Mouse (Mus musculus) erythroblast, adult 5-6 weeks (primary cell): Measurements from ENCODE around the gene Vmn2r16. TPM values are rescaled to one million over a fixed set of nuclear protein-coding genes. Genes with fewer than 3 reads are reported as not detected.

Source experiments
- ATAC-seq: replicated peaks from 2 replicates; pipeline ENCODE4 v1.8.0; 2016; ENCODE audit warnings: moderate number of reproducible peaks, mild to moderate bottlenecking, moderate TSS enrichment, inconsistent platforms; ENCODE audit not compliant: poor library complexity, low FRiP score, severe bottlenecking
- total RNA-seq, 2 experiments: library from RNA; stranded (forward) in 1 of 2; stranded (reverse) in 1 of 2; fragments of 150-400 nt in 1 of 2; fragments of 200-764, 138-1000 nt in 1 of 2; gene quantifications; 2 replicates each; pipeline versions ENCODE4 v1.2.3 to v1.2.4; 2015 to 2017; ENCODE audit warnings: low replicate concordance in 2 of 2

The Vmn2r16 gene
- total RNA-seq (2015; ENCODE audit: low replicate concordance) = under 0.01 TPM in 1 of 2 replicates, not detected in the other
- not detected in 2 replicates for total RNA-seq (2017; ENCODE audit: low replicate concordance)

DNA sequence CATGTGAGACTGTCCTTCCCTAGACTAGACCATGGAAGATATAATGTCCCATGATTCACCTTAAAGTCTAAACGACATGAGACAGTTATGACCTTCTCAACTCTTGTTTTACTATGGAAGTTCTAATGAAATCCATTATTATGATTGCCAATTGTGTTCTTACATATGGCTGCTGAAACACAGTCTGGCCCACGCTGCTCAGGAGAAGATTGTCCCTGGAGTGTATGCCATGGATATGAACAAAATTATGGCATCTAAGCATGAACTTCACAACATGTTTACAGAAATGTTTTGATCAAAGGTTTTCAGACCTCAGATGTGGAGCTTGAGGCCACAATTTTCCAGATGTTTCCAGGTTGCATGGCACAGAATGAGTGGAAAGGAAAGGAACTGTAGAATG is at the start of gene Vmn2r16:
Gene Vmn2r16, plus strand, starts transcription at position 301 of the 400 bp plus-strand sequence.
- ATAC-seq = no peak

DNA sequence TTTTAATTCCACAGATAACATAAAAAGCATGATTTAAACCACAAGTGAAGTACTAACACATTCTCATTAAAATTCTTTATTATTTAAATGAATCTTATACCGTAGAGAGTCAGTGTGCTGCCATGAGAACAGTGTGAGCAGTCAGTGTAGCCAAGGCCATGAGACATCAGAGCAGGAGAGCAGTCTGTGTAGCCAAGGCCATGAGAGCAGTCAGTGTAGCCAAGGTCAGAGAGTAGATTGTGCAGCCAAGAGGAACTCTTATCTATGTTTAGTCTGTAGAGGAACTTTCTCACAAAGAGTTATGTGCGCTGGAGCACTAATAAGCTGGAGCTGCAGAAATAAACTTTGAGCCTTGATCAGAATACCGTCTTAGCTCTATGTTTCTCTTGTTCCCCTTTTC is 35.3 kb upstream of the Vmn2r16 start:
- no peak for ATAC-seq

DNA sequence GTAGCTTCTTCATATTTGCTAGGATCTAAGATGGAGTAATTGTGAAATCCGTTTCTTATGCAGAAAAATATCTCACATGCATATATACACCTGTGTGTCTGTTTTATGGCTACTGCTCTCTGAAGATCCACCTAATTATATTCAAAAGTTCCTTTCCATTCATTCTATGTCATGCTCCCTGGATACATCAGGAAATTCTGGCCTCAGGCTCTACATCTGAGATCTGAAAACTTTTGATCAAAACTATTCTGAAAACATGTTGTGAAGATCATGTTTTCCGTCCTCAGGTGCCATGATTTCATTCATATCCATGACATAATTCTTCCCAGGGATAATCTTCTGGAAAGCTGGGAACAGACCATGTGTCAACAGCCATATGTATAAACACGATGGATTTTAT is 32.4 kb upstream of the Vmn2r16 start, which contains the start of gene Vmn2r15:
Gene Vmn2r15, minus strand, starts transcription at position 101 of the 400 bp plus-strand sequence.
- ATAC-seq = no peak

DNA sequence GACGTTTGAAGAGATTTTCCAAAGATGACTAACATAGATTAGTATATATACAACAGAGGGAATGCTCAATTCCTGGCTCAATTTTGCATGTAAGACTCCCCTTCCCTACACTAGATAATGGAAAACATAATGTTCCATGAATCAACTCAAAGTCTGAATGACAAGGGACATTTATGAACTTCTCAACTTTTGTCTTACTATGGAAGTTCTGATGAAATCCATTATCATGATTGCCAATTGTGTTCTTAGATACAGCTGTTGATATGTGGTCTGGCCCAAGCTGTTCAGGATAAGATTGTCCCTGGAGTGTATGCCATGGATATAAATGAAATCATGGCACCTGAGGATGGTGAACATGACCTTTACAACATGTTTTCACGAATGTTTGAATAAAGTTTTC is 89.4 kb downstream of the Vmn2r16 start, which contains the start of gene Vmn2r17:
Gene Vmn2r17, plus strand, starts transcription at position 301 of the 400 bp plus-strand sequence.
- ATAC-seq = no peak

Other genes with a start within 250 kb of the Vmn2r16 start
- gene Vmn2r12, start 232.2 kb upstream of the Vmn2r16 start, total RNA-seq (2015; ENCODE audit: low replicate concordance) = not detected in 2 replicates
- gene Vmn2r12, start 232.2 kb upstream of the Vmn2r16 start, total RNA-seq (2017; ENCODE audit: low replicate concordance) = not detected in 2 replicates
- gene Vmn2r13, start 138.0 kb upstream of the Vmn2r16 start, total RNA-seq (2015; ENCODE audit: low replicate concordance) = not detected in 2 replicates
- not detected in 2 replicates for gene Vmn2r13, start 138.0 kb upstream of the Vmn2r16 start, total RNA-seq (2017; ENCODE audit: low replicate concordance)
- gene Vmn2r14, start 105.5 kb upstream of the Vmn2r16 start, total RNA-seq (2015; ENCODE audit: low replicate concordance) = not detected in 2 replicates
- gene Vmn2r14, start 105.5 kb upstream of the Vmn2r16 start, total RNA-seq (2017; ENCODE audit: low replicate concordance) = not detected in 2 replicates
- not detected in 2 replicates for gene Vmn2r15, start 32.5 kb upstream of the Vmn2r16 start, total RNA-seq (2015; ENCODE audit: low replicate concordance)
- not detected in 2 replicates for gene Vmn2r15, start 32.5 kb upstream of the Vmn2r16 start, total RNA-seq (2017; ENCODE audit: low replicate concordance)
- gene Vmn2r17, start 89.5 kb downstream of the Vmn2r16 start, total RNA-seq (2015; ENCODE audit: low replicate concordance) = not detected in 2 replicates
- gene Vmn2r17, start 89.5 kb downstream of the Vmn2r16 start, total RNA-seq (2017; ENCODE audit: low replicate concordance) = 0.09 and 0.14 TPM in 2 replicates
- gene Crlf2, start 228.8 kb downstream of the Vmn2r16 start, total RNA-seq (2015; ENCODE audit: low replicate concordance) = 5.4 TPM in 1 of 2 replicates, not detected in the other
- gene Crlf2, start 228.8 kb downstream of the Vmn2r16 start, total RNA-seq (2017; ENCODE audit: low replicate concordance) = 2.6 and 2.8 TPM in 2 replicates